Mouse (Mus musculus): ENCODE measurements around the gene Rab33b. TPM values are rescaled to one million over a fixed set of nuclear protein-coding genes. Genes with fewer than 3 reads are reported as not detected.

Gene Rab33b
- total RNA-seq, 2 experiments from 2014 or later, result 26.3 to 30.0 TPM

- DNase-seq (ENCODE audit: low spot score in 2 of 2), result peak; percentile 78 to 84
Observed at GRCm38 (mm10) chr3:51510903-51511302, 27.2 kb downstream of the Rab33b start.

- no peak for DNase-seq (ENCODE audit: low spot score in 2 of 2)
Observed at GRCm38 (mm10) chr3:51511983-51512382, 28.3 kb downstream of the Rab33b start.

DNA sequence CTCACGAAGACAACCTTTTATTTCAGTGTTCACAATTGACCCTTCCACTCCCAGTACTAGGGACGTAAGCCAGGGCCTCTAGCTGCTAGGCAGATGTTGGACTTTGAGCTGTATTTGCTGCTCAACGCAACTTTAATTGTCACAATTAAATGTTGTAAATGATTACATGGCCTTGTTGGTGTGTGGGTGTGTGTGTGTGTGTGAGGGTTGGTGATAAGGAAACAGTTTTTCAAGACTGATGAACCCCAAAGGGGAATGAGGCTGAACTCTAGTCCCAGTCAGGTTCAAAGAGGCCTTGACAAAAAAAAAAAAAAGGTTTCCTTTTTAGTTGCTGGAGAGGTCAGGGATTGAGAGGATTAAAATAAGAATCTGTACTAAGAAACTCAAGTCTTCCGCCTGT lies 33.7 kb downstream of the Rab33b start:
- DNase-seq (ENCODE audit: low spot score in 2 of 2), result no peak

GRCm38 (mm10) chr3:51517878-51518762 lies 34.4 kb downstream of the Rab33b start:
- no peak for DNase-seq (ENCODE audit: low spot score in 2 of 2)

DNA sequence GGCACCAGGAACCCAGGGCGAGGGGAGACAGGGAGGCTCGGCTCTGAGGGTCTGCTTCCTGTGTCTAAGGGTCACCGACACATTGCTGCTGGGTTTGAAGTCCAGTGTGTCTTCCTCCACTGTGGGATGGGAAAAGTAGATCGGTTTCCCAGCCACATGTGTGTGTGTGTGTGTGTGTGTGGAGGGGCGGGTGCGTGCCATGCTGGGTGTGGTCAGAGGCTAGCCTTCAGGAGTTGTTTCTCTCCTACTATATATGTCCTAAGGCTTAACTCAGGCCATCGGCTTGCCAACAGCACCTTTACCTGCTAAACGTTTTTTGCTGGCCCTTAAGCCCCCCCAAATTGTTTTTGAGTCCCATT lies 35.0 kb downstream of the Rab33b start:
- no peak for DNase-seq (ENCODE audit: low spot score in 2 of 2)

- DNase-seq (ENCODE audit: low spot score in 2 of 2), result no peak
Observed at GRCm38 (mm10) chr3:51521262-51521661, 37.5 kb downstream of the Rab33b start.

DNA sequence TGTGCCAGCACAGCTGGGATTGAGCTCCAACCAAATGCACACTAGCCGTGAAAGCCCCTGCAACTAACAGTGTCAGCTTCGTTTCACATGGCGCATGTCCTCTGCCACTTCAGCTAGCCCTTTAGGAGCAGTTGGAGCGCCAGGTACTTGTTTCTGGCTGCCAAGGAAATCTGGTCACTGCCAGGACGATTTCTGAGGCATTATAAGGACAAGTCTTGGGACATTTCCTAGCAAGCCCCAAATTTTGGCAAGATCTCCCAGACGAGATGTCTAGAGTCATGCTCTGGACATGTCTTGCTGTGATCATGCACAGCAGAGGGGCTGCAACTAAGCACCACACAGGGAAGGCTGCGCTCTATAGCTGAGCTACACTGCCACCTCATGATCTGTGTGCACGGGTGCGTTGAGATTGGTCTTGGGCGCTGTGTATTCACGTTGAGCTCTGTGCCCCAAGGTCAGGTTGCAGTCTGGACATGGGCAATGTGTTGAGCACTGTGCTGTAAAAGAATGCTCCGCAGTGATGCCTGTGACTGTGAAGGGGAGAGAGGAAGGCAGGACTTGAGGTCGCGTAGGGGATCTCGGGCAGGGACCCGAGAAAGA lies 41.6 kb downstream of the Rab33b start:
- no peak for DNase-seq (ENCODE audit: low spot score in 2 of 2)

DNA sequence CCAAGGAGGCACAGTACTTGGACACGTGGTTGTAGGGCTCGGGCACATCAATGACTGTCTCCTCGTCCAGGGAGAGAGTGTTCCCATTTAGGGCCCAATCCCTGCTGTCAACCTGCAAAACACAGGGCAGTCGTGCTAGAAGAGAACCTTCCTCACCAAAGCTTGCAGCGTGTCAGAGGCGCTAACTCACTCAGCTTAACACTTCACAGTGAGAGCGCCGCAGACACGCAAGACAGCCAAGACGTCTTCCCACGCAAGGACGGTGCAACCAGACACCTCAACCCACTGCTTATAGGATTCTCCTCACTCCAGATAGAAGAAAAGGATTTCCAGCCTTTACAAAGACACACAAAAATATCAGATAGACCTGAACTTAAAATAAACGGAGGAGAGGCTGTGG lies 43.2 kb downstream of the Rab33b start:
- DNase-seq (ENCODE audit: low spot score in 2 of 2), result no peak

- peak; percentile 61 to 67 for DNase-seq (ENCODE audit: low spot score in 2 of 2)
Observed at GRCm38 (mm10) chr3:51531473-51532281, 48.0 kb downstream of the Rab33b start.

DNA sequence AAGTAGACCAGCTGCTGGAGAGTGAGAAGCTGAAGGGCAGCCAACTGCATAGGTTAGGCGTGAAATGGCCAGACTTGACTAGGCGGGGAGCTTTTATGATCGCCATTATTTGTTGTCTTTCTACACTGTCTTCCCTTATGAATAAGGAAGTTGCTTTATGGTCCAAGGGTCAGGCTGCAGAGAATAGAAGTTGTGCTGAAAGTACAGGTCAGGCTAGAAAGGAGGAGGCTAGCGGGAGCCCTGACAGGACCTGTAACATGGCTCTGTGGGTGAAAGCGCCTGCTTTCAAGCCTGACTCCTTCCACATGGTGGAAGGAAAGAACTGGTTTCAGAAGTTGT lies 48.5 kb downstream of the Rab33b start:
- no peak for DNase-seq (ENCODE audit: low spot score in 2 of 2)

GRCm38 (mm10) chr3:51533573-51533972 lies 49.9 kb downstream of the Rab33b start:
- no peak for DNase-seq (ENCODE audit: low spot score in 2 of 2)

- DNase-seq (ENCODE audit: low spot score in 2 of 2), result no peak
Observed at GRCm38 (mm10) chr3:51534013-51534412, 50.3 kb downstream of the Rab33b start.

- DNase-seq (ENCODE audit: low spot score in 2 of 2), result peak; percentile 75 to 78
Observed at GRCm38 (mm10) chr3:51539567-51540408, 56.1 kb downstream of the Rab33b start.

GRCm38 (mm10) chr3:51540659-51541058 lies 56.9 kb downstream of the Rab33b start:
- no peak for DNase-seq (ENCODE audit: low spot score in 2 of 2)

- no peak for DNase-seq (ENCODE audit: low spot score in 2 of 2)
Observed at GRCm38 (mm10) chr3:51544442-51545128, 60.9 kb downstream of the Rab33b start.

Other genes with a start within 250 kb of the Rab33b start
- gene Elf2, start 143.3 kb upstream of the Rab33b start, total RNA-seq (2021), result 10 to 100 TPM; 37.4 to 40.1 TPM
- gene Mgarp, start 87.2 kb upstream of the Rab33b start, total RNA-seq (2021), result not detected
- 100 to 1,000 TPM; 313 to 318 TPM for gene Ndufc1, start 74.9 kb upstream of the Rab33b start, total RNA-seq (2021)
- 10 to 100 TPM; 47.1 to 49.9 TPM for gene Naa15, start 68.8 kb upstream of the Rab33b start, total RNA-seq (2021)
- gene Setd7, start 77.0 kb downstream of the Rab33b start, total RNA-seq (2021), result 10 to 100 TPM; 56.2 to 62.3 TPM
- gene Mgst2, start 176.4 kb downstream of the Rab33b start, total RNA-seq (2021), result under 1 TPM; 0.60 to 0.87 TPM

Measured in layer of hippocampus, postnatal 10 days (tissue).